Mouse (Mus musculus) heart, postnatal 0 days (tissue): ENCODE results near the gene Ncf2. TPM values are rescaled to one million over a fixed set of nuclear protein-coding genes. Genes with fewer than 3 reads are reported as not detected.
A peak's percentile ranks its signal among the peaks of the same experiment; 100 is the strongest.

Source experiments
- ATAC-seq: fragments of 200-750 bp; cut with Nextera tagmentation; 2 replicates; pipeline ENCODE4 v1.8.0; 2017; ENCODE audit warnings: low read depth, moderate number of reproducible peaks, moderate library complexity; ENCODE audit not compliant: insufficient read depth
- DNase-seq: peaks from one replicate; pipeline ENCODE4 v3.0.0-alpha.2; 2016; ENCODE audit warnings: low spot score
- H3K27ac ChIP-seq: fragments of 300-500 bp; sonication (generic); 2 replicates; pipeline ENCODE4 v1.5.1; 2014; ENCODE audit warnings: low read depth, mild to moderate bottlenecking
- H3K27me3 ChIP-seq: fragments of 300-500 bp; sonication (generic); 2 replicates; pipeline ENCODE4 v1.6.1; 2014; ENCODE audit warnings: low read length, mixed read lengths; ENCODE audit not compliant: control insufficient read depth, insufficient read depth
- H3K36me3 ChIP-seq: fragments of 300-500 bp; sonication (generic); replicated peaks from 2 replicates; pipeline ENCODE4 v1.6.1; 2014; ENCODE audit warnings: low read length, mixed read lengths; ENCODE audit not compliant: control insufficient read depth, insufficient read depth
- H3K4me1 ChIP-seq: fragments of 300-500 bp; sonication (generic); 2 replicates; pipeline ENCODE4 v1.6.1; 2014; ENCODE audit warnings: antibody characterized with exemption; ENCODE audit not compliant: control insufficient read depth, insufficient read depth
- H3K4me2 ChIP-seq: fragments of 300-500 bp; sonication (generic); 2 replicates; pipeline ENCODE4 v1.6.1; 2014; ENCODE audit warnings: low read depth, mild to moderate bottlenecking, low read length, moderate library complexity
- H3K4me3 ChIP-seq: fragments of 300-500 bp; sonication (generic); 2 replicates; pipeline ENCODE4 v1.5.1; 2014; ENCODE audit warnings: low read depth, low read length
- H3K9ac ChIP-seq: fragments of 300-500 bp; sonication (generic); replicated peaks from 2 replicates; pipeline ENCODE4 v1.6.1; 2014; ENCODE audit warnings: low read depth, low read length, mixed read lengths
- H3K9me3 ChIP-seq: fragments of 300-500 bp; sonication (generic); replicated peaks from 2 replicates; pipeline ENCODE4 v1.6.1; 2016; ENCODE audit warnings: low read length; ENCODE audit not compliant: control insufficient read depth
- CTCF ChIP-seq: IDR thresholded peaks from 2 replicates; pipeline ENCODE4 v1.5.1; 2016; ENCODE audit warnings: antibody characterized with exemption, control low read depth, low read depth
- EP300 ChIP-seq: IDR thresholded peaks from 2 replicates; pipeline ENCODE4 v1.6.1; 2016; ENCODE audit warnings: antibody characterized with exemption, low read depth
- WGBS: fragments of 180-500 bp; shearing (Covaris S2); extraction: QIAGEN DNeasy Blood & Tissue Kit; methylation state at CpG from one replicate; pipeline ENCODE4 v1.1.7; 2014; 5-methylcytosine and 5-hydroxymethylcytosine counted together
- polyA plus RNA-seq: library from polyadenylated mRNA; unstranded; fragments of >200 nt; fragmentation: Nextera tagmentation; extraction: Ambion mirVana; gene quantifications from 2 replicates; pipeline ENCODE4 v1.2.1, GENCODE M21; 2015
- total RNA-seq: library from RNA; depleted of rRNA; stranded (reverse); fragments of >200 nt; gene quantifications from 2 replicates; pipeline ENCODE4 v1.2.3, GENCODE M21; 2014; ENCODE audit warnings: low replicate concordance

The Ncf2 gene
- total and polyA plus RNA-seq, 2 experiments from 2014 or later, result 1.6 to 2.3 TPM

DNA sequence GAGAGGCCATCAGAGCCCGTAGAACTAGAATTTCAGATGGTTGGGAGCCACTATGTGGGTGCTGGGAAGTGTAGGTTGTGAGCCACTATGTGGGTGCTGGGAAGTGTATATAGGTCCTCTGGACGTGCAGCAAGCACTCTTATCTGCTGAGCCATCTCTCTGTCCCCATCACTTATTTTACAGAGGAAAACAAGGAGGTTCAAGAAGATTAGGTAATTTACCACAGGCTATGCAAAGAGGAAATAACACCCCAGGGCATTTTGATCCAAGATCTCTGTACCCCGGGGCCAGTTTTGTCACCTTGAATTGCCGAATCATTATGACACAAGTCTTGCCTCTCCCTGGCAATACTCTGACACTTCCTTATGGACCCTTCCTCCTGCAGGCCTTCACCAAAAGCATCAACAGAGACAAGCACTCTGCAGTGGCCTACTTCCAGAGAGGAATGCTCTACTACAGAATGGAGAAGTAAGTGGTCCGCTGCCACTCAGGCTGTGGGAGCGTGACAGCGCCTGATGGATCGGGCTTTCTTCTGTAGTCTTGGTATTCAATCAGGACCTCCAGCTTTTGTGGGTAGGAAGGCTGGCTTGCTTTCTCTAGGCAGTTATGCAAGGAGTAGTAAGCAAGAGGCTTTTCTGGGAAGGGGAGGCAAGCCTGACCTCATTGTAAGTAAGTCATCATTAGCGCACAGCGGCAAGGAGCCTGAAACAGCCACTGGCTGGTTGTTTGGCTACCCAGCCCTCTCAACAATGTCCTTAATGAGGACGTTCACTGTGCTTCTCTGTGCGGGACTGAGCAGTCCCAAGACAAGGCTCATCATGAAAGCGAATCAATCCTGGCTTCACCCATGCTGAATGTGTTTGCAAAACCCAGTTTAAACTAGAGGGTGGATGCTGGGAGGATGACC lies 10.8 kb downstream of the Ncf2 start:
- H3K27ac ChIP-seq, result no peak overlapping the region
- TF ChIP-seq EP300 (no peak), CTCF (no peak)

GRCm38 (mm10) chr1:152815265-152815701 lies 15.3 kb downstream of the Ncf2 start:
- Histone ChIP-seq H3K9me3 (no peaks in the 10 kb centered on the region), H3K27ac (no peak overlapping the region), H3K4me1 (peaks cover 30% of the 10 kb centered on the region; the same call in 1 of the 2 replicates), H3K27me3 (no peaks in the 10 kb centered on the region), H3K4me2 (no peak overlapping the region), H3K9ac (no peak overlapping the region), H3K36me3 (no peaks in the 10 kb centered on the region), H3K4me3 (no peak overlapping the region)
- TF ChIP-seq EP300, result no peak
- peak; percentile 40 for TF ChIP-seq CTCF
- DNase-seq, result peak; percentile 36
- WGBS, result 39% methylated on average over 7 of the region's 7 CpGs
- ATAC-seq, result peak; percentile 71

More for the DNA sequence above, 10.8 kb downstream of the Ncf2 start:
- Histone ChIP-seq H3K9me3 (no peaks in the 10 kb centered on the region), H3K27me3 (no peaks in the 10 kb centered on the region), H3K9ac (no peak overlapping the region), H3K4me1 (0 out of 2 replicates have a peak, but pooled peaks cover 9% of the 10 kb centered on the region), H3K4me2 (no peak overlapping the region), H3K4me3 (no peak overlapping the region), H3K36me3 (no peaks in the 10 kb centered on the region)
- no peak for ATAC-seq
- no peak for DNase-seq
- WGBS, result 83% methylated on average over 13 of the region's 13 CpGs

DNA sequence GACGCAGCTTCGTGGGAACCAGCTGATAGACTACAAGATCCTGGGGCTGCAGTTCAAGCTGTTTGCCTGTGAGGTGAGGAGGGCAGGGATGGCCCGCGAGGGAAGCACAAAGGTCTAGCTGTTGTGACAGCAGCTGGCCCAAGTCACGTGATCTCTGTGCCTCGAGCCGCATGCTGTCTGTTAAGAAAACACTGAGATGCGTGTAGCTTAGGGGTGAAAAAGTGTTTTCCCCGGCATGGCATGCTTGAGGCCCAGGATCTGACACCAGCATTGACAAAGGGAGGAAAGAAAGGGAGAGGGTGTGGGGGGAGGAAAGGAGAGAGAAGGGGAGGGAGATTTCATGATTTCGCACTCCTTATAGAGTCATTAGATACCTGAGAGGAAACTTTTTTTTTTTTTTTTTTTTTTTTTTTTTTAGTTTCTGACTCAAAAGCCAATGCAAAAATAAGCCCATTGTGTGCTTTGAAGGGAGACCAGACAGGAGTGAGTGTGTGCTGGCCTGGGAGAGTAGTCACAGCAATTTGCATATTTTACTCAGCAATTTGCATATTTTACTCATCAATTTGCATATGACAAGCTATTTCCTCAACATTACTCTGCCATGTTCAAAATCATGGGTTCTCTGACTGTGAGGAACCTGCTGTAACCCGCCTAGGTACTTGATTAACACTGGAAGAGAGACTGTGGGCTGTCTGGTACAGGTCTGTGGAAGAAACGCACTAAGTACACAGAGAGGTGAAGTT lies 17.2 kb downstream of the Ncf2 start:
- H3K4me3 ChIP-seq, result no peak overlapping the region
- ATAC-seq, result peak; percentile 13; the same call in 1 of the 2 replicates
- DNase-seq, result no peak
- H3K36me3 ChIP-seq, result no peaks in the 10 kb centered on the region
- H3K9me3 ChIP-seq, result no peaks in the 10 kb centered on the region
- WGBS, result 35% methylated on average over 12 of the region's 12 CpGs
- TF ChIP-seq EP300, result no peak
- H3K27ac ChIP-seq, result peak overlapping the region; percentile 49
- H3K9ac ChIP-seq, result no peak overlapping the region
- peak overlapping the region; percentile 16; the same call in 1 of the 2 replicates for H3K4me2 ChIP-seq
- no peaks in the 10 kb centered on the region for H3K27me3 ChIP-seq
- H3K4me1 ChIP-seq, result peaks cover 34% of the 10 kb centered on the region; the same call in 1 of the 2 replicates

DNA sequence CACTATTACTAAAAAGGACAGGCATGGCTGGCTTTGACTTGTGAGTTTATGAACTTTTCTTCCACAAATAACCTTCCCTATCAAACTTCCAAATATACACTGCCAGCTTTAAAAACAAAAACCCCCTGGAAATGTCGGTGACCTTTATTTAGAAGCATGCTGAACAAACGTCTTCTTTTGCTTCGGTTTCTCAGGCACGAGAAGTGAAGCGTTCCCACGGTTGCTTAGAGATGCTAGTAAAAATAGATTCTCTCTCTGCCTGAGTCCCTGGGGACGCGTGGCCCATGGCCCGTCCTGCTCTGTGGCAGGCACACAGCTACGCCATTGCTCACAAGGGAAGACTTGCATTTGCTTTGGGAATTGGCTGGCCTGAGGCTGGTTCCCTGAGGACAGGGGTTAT lies 17.8 kb downstream of the Ncf2 start:
- ATAC-seq (peak; percentile 73), DNase-seq (peak; percentile 74)
- TF ChIP-seq CTCF (no peak), EP300 (peak; percentile 51; the same call in 1 of the 2 replicates)
- Histone ChIP-seq H3K4me1 (peaks cover 34% of the 10 kb centered on the region; the same call in 1 of the 2 replicates), H3K4me2 (peak overlapping the region; percentile 16; the same call in 1 of the 2 replicates), H3K9ac (no peak overlapping the region), H3K27me3 (no peaks in the 10 kb centered on the region), H3K9me3 (no peaks in the 10 kb centered on the region), H3K36me3 (no peaks in the 10 kb centered on the region), H3K27ac (peak overlapping the region; percentile 49), H3K4me3 (no peak overlapping the region)
- 4% methylated on average over 10 of the region's 10 CpGs for WGBS

DNA sequence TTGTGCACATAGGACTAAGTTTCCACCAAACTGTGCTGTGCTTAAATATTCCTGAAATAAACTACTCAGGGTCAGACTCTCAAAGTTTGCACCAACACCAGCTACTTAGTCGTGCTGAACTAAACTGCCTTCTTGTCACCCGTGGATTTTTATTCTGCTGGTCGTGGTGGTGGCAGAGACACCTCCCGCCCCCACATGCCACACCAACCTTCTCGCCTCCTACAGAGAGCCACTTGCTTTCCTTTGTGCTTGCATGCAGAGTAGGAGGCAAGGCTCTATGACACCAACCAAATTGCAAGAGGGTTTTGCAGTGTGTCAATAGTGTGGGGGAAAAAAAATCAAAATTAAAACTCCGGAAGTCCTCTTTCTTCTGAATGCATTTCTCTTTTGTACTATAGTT lies 19.6 kb downstream of the Ncf2 start:
- no peak for DNase-seq
- Histone ChIP-seq H3K27me3 (no peaks in the 10 kb centered on the region), H3K4me1 (peaks cover 34% of the 10 kb centered on the region; the same call in 1 of the 2 replicates), H3K27ac (no peak overlapping the region), H3K36me3 (no peaks in the 10 kb centered on the region), H3K4me3 (no peak overlapping the region), H3K9ac (no peak overlapping the region), H3K9me3 (no peaks in the 10 kb centered on the region), H3K4me2 (no peak overlapping the region)
- 75% methylated on average over 6 of the region's 6 CpGs for WGBS
- no peak for ATAC-seq
- TF ChIP-seq EP300, result no peak
- TF ChIP-seq CTCF, result no peak
